9 mouse cellular contexts compared by ENCODE assay signal in genomic region chr3:37654787-37655186, GRCm38 (mm10). TPM values are rescaled to one million over a fixed set of nuclear protein-coding genes. Genes with fewer than 3 reads are reported as not detected.
A peak's percentile ranks its signal among the peaks of the same experiment; 100 is the strongest.
DNase-seq lines count a peak whose midpoint lies in the region; ATAC-seq and TF ChIP-seq lines count a peak whose summit lies in the region.
"Had no signal": no experiment of that assay in that cellular context is flagged by ENCODE, and none has a peak within 500 bp of the region (broad histone marks: within the 10 kb centered on the region; RNA-seq: fewer than 3 reads in every experiment).

No protein-coding gene starts in this region.

- H3K9me3 ChIP-seq in heart, embryonic 15.5 days (replicated peaks) = no peaks in the 10 kb centered on the region
- no peaks in the 10 kb centered on the region for H3K9me3 ChIP-seq in limb, embryonic 13.5 days
- no peaks in the 10 kb centered on the region for H3K9me3 ChIP-seq in stomach, postnatal 0 days (ENCODE audit: control insufficient read depth, low read length)

- peak overlapping the region; percentile 65 for H3K4me2 ChIP-seq in heart, embryonic 15.5 days
- H3K4me2 ChIP-seq in limb, embryonic 13.5 days (replicated peaks) = peak overlapping the region; percentile 64
- H3K4me2 ChIP-seq in stomach, postnatal 0 days (replicated peaks; ENCODE audit: low read depth) = peak overlapping the region; percentile 48

- no peaks in the 10 kb centered on the region for H3K27me3 ChIP-seq in heart, embryonic 15.5 days
- H3K27me3 ChIP-seq in heart, adult 2 months (ENCODE audit: control insufficient read depth, insufficient read depth, low read length) = no peaks in the 10 kb centered on the region
- H3K27me3 ChIP-seq in thymus, adult 2 months (ENCODE audit: control insufficient read depth, insufficient read depth, low read length) = no peaks in the 10 kb centered on the region
- H3K27me3 ChIP-seq in limb, embryonic 13.5 days = peaks cover 3% of the 10 kb centered on the region; the same call in 1 of the 2 replicates
- no peaks in the 10 kb centered on the region for H3K27me3 ChIP-seq in stomach, postnatal 0 days (ENCODE audit: control insufficient read depth, insufficient read depth, low read length)

- no peak overlapping the region for H3K27ac ChIP-seq in heart, embryonic 15.5 days
- no peak overlapping the region for H3K27ac ChIP-seq in heart, adult 2 months
- H3K27ac ChIP-seq in thymus, adult 2 months (ENCODE audit: control insufficient read depth, insufficient read depth, low read length) = peak overlapping the region; percentile 22; the same call in 1 of the 2 replicates
- no peak overlapping the region for H3K27ac ChIP-seq in limb, embryonic 13.5 days
- no peak overlapping the region for H3K27ac ChIP-seq in stomach, postnatal 0 days (replicated peaks)

- TF ChIP-seq EP300 in heart, adult 2 months (IDR thresholded peaks at IDR 0.05; ENCODE audit: insufficient read depth, low read depth, low read length) = no peak
- TF ChIP-seq EP300 in stomach, postnatal 0 days (optimal IDR thresholded peaks at IDR 0.05) = no peak

- no peaks in the 10 kb centered on the region for H3K79me2 ChIP-seq in heart, adult 2 months (replicated peaks; ENCODE audit: control insufficient read depth, insufficient read depth, low read length)

- ATAC-seq in heart, embryonic 15.5 days (replicated peaks; ENCODE audit: insufficient number of reproducible peaks, insufficient read depth, low FRiP score, low read depth) = no peak
- ATAC-seq in limb, embryonic 13.5 days (ENCODE audit: low FRiP score, low read depth) = no peak
- no peak for ATAC-seq in stomach, postnatal 0 days (ENCODE audit: low FRiP score, low TSS enrichment)

- peaks cover 33% of the 10 kb centered on the region for H3K4me1 ChIP-seq in heart, embryonic 15.5 days (replicated peaks)
- peaks cover 10% of the 10 kb centered on the region for H3K4me1 ChIP-seq in heart, adult 2 months (ENCODE audit: control insufficient read depth, insufficient read depth, low read length)
- H3K4me1 ChIP-seq in thymus, adult 2 months (replicated peaks; ENCODE audit: control insufficient read depth, insufficient read depth, low read length) = peaks cover 21% of the 10 kb centered on the region
- H3K4me1 ChIP-seq in limb, embryonic 13.5 days = peaks cover 34% of the 10 kb centered on the region
- H3K4me1 ChIP-seq in stomach, postnatal 0 days (replicated peaks; ENCODE audit: control insufficient read depth, insufficient read depth) = no peaks in the 10 kb centered on the region

- H3K36me3 ChIP-seq in heart, embryonic 15.5 days = no peaks in the 10 kb centered on the region
- no peaks in the 10 kb centered on the region for H3K36me3 ChIP-seq in heart, adult 2 months (ENCODE audit: control insufficient read depth, insufficient read depth, low read length)
- no peaks in the 10 kb centered on the region for H3K36me3 ChIP-seq in thymus, adult 2 months (ENCODE audit: control insufficient read depth, insufficient read depth, low read length)
- H3K36me3 ChIP-seq in limb, embryonic 13.5 days = peaks cover 8% of the 10 kb centered on the region; the same call in 1 of the 2 replicates
- H3K36me3 ChIP-seq in stomach, postnatal 0 days (ENCODE audit: control insufficient read depth, insufficient read depth, low read length) = no peaks in the 10 kb centered on the region

- peak overlapping the region; percentile 46 for H3K4me3 ChIP-seq in heart, embryonic 15.5 days
- no peak overlapping the region for H3K4me3 ChIP-seq in heart, adult 2 months
- H3K4me3 ChIP-seq in thymus, adult 2 months (ENCODE audit: control insufficient read depth, insufficient read depth, low read length) = no peak overlapping the region
- H3K4me3 ChIP-seq in limb, embryonic 13.5 days = peak overlapping the region; percentile 35
- H3K4me3 ChIP-seq in stomach, postnatal 0 days (ENCODE audit: low read depth, low read length) = no peak overlapping the region

- no peak for TF ChIP-seq POLR2A in heart, adult 2 months (IDR thresholded peaks at IDR 0.05; ENCODE audit: insufficient read depth, low read depth, low read length)
- TF ChIP-seq POLR2A in thymus, adult 2 months (IDR thresholded peaks at IDR 0.05; ENCODE audit: control insufficient read depth, extremely low read depth, insufficient read depth, low read length, poor library complexity) = no peak

- no peak for DNase-seq in heart, adult 2 months
- no peak for DNase-seq in thymus, adult 2 months
- no peak for DNase-seq in thymus, postnatal 10 days (ENCODE audit: low spot score in 2 of 2)
- DNase-seq in stomach, postnatal 0 days (ENCODE audit: low spot score) = no peak
- no peak for DNase-seq in cerebellum, postnatal 25 days
- no peak for DNase-seq in thymus, postnatal 14 days
- DNase-seq: cerebellum, adult 9-10 months had no signal

- H3K9ac ChIP-seq in heart, embryonic 15.5 days = no peak overlapping the region
- H3K9ac ChIP-seq in heart, adult 2 months (ENCODE audit: low read depth, low read length) = no peak overlapping the region
- no peak overlapping the region for H3K9ac ChIP-seq in limb, embryonic 13.5 days
- no peak overlapping the region for H3K9ac ChIP-seq in stomach, postnatal 0 days (ENCODE audit: low read length)

- WGBS in heart, embryonic 15.5 days = 51% methylated on average over 6 of the region's 6 CpGs
- WGBS in heart, adult 2 months = 65% methylated on average over 6 of the region's 6 CpGs
- WGBS in thymus, adult 2 months = 75% methylated on average over 6 of the region's 6 CpGs
- 56% methylated on average over 6 of the region's 6 CpGs for WGBS in limb, embryonic 13.5 days
- WGBS in stomach, postnatal 0 days = 55% methylated on average over 6 of the region's 6 CpGs

- intact Hi-C loops in heart, adult 2 months (cut with DNase I) = loop anchor here (5.0 kb wide), 1 partner anchor 103 kb away; no protein-coding TSS in a partner anchor

- no peak for TF ChIP-seq CTCF in heart, adult 2 months (IDR thresholded peaks at IDR 0.05)
- TF ChIP-seq CTCF in thymus, adult 2 months (IDR thresholded peaks at IDR 0.05; ENCODE audit: borderline replicate concordance, control insufficient read depth, extremely low read depth, insufficient read depth, low read length, poor library complexity) = no peak
- no peak for TF ChIP-seq CTCF in stomach, postnatal 0 days (IDR thresholded peaks at IDR 0.05; ENCODE audit: low read depth)

RNA-seq across cellular contexts. Expression of gene Spry1, which starts 15.0 kb away (rescaled TPM):
- 7.2 and 9.1 TPM in 2 replicates for polyA plus RNA-seq in heart, embryonic 15.5 days (2015; fragmentation: Nextera tagmentation; extraction: Ambion mirVana)
- 10 to 100 TPM; 20.7 to 28.8 TPM for total RNA-seq in heart, adult 2 months (2021)
- polyA plus RNA-seq in heart, adult 2 months (2012; rRNA removed) = 34.6 and 38.1 TPM in 2 replicates
- 10.0 and 12.7 TPM in 2 replicates for polyA plus RNA-seq in thymus, adult 2 months (2012; rRNA removed)
- polyA plus RNA-seq in limb, embryonic 13.5 days (2015; fragmentation: Nextera tagmentation; extraction: Ambion mirVana) = 14.8 and 17.4 TPM in 2 replicates
- polyA plus RNA-seq in stomach, postnatal 0 days (2015; fragmentation: Nextera tagmentation; extraction: Ambion mirVana) = 9.4 and 14.1 TPM in 2 replicates

Comparison
In these comparisons a context has a peak if more than half of its experiments do, and no peak if none do; other contexts are left out.
1. H3K4me3 ChIP-seq: peak in heart, embryonic 15.5 days (single experiment) and limb, embryonic 13.5 days (single experiment); none in heart, adult 2 months (single experiment), thymus, adult 2 months (single experiment) and stomach, postnatal 0 days (single experiment).
2. Peak in every context shown above with its lines, with median percentiles within 50 percentile points of each other: H3K4me2 ChIP-seq.